Mouse (Mus musculus) heart, adult 2 months (tissue): ENCODE measurements around the gene Spi1. TPM values are rescaled to one million over a fixed set of nuclear protein-coding genes. Genes with fewer than 3 reads are reported as not detected.
A peak's percentile ranks its signal among the peaks of the same experiment; 100 is the strongest.

Experiments used
- DNase-seq, 2 experiments: peaks; one replicate each; pipeline ENCODE4 v3.0.0; 2021
- H3K27ac ChIP-seq: fragments of 200-600 bp; 2 replicates; pipeline ENCODE4 v1.8.1; 2022
- H3K27me3 ChIP-seq: fragments of 200-500 bp; 2 replicates; pipeline ENCODE4 v1.6.1; 2012; ENCODE audit warnings: mild to moderate bottlenecking, low read length, inconsistent platforms, mixed read lengths; ENCODE audit not compliant: control insufficient read depth, insufficient read depth
- H3K36me3 ChIP-seq: fragments of 200-500 bp; 2 replicates; pipeline ENCODE4 v1.6.1; 2012; ENCODE audit warnings: low read length, inconsistent platforms; ENCODE audit not compliant: control insufficient read depth, insufficient read depth
- H3K4me1 ChIP-seq: fragments of 200-500 bp; 2 replicates; pipeline ENCODE4 v1.6.1; 2011; ENCODE audit warnings: low read length; ENCODE audit not compliant: control insufficient read depth, insufficient read depth
- H3K4me3 ChIP-seq: fragments of 200-600 bp; 2 replicates; pipeline ENCODE4 v1.8.1; 2022
- H3K79me2 ChIP-seq: fragments of 200-500 bp; replicated peaks from 2 replicates; pipeline ENCODE4 v1.6.1; 2012; ENCODE audit warnings: mild to moderate bottlenecking, inconsistent platforms, low read length, moderate library complexity, mixed read lengths; ENCODE audit not compliant: control insufficient read depth, insufficient read depth
- H3K9ac ChIP-seq: fragments of 200-500 bp; 2 replicates; pipeline ENCODE4 v1.6.1; 2012; ENCODE audit warnings: low read depth, mild to moderate bottlenecking, control low read depth, inconsistent platforms, low read length, mixed read lengths
- CTCF ChIP-seq: fragments of 200-600 bp; IDR thresholded peaks from 2 replicates; pipeline ENCODE4 v1.8.1; 2022; ENCODE audit warnings: antibody characterized with exemption, mild to moderate bottlenecking, moderate library complexity
- EP300 ChIP-seq: fragments of 200-500 bp; IDR thresholded peaks from 2 replicates; pipeline ENCODE4 v1.6.1; 2011; ENCODE audit warnings: low read depth, low read length, control low read depth; ENCODE audit not compliant: insufficient read depth
- POLR2A ChIP-seq: fragments of 200-500 bp; IDR thresholded peaks from 2 replicates; pipeline ENCODE4 v1.6.1; 2011; ENCODE audit warnings: mild to moderate bottlenecking, low read depth, low read length, control low read depth; ENCODE audit not compliant: insufficient read depth
- WGBS: fragments of 180-500 bp; shearing (Covaris S2); methylation state at CpG from one replicate; pipeline ENCODE4 v1.1.7; 2018; 5-methylcytosine and 5-hydroxymethylcytosine counted together
- intact Hi-C: fragments of 180-260 bp; cut with DNase I; formaldehyde crosslinking; loops from one replicate; pipeline ENCODE4 v1.15.1; 2025
- long read RNA-seq: library from polyadenylated mRNA; stranded (forward); transcript quantifications from one replicate; pipeline ENCODE4 v2.0.0, GENCODE M21; 2021
- polyA plus RNA-seq: library from polyadenylated mRNA; depleted of rRNA; stranded (reverse); fragments of >200 nt; gene quantifications from 2 replicates; pipeline ENCODE4 v1.2.3, GENCODE M21; 2012; rRNA removed
- total RNA-seq, 2 experiments: library from RNA; stranded (reverse); gene quantifications; 2 replicates each; pipeline ENCODE4 v1.2.3; 2021

Gene Spi1
- total RNA-seq (1 to 10 TPM; 3.7 to 6.2 TPM), polyA plus RNA-seq (10.2 and 17.2 TPM in 2 replicates)
- long read RNA-seq, partial matches to known transcripts = 1 of 4 reads
- long read RNA-seq, other reads (novel, unspliced or antisense) = 0 of 4 reads

- TF ChIP-seq CTCF (no peak), POLR2A (no peak), EP300 (no peak)
- H3K4me3 ChIP-seq = no peak within 1 kb of the TSS
- H3K4me1 ChIP-seq = peaks cover 2% of the 10 kb centered on the region
- no peaks in the 10 kb centered on the region for H3K79me2 ChIP-seq
- intact Hi-C loops = no loop called here
- no peaks in the 10 kb centered on the region for H3K27me3 ChIP-seq
- H3K36me3 ChIP-seq = no peaks in the 10 kb centered on the region
- peak within 1 kb of the TSS; percentile 72 for H3K27ac ChIP-seq
- no peak for DNase-seq
- 84% methylated on average over 13 of the region's 13 CpGs for WGBS
- peak within 1 kb of the TSS; percentile 12; the same call in 1 of the 2 replicates for H3K9ac ChIP-seq
Observed at GRCm38 (mm10) chr2:91081775-91082695, at the start of gene Spi1. Gene Spi1 (plus strand): TSS chr2:91082390.

GRCm38 (mm10) chr2:91033000-91033399, 49.2 kb upstream of the Spi1 start:
- intact Hi-C loops = loop anchor here (1.0 kb wide), 1 partner anchor 68 kb away; no protein-coding TSS in a partner anchor
- Histone ChIP-seq H3K36me3 (no peaks in the 10 kb centered on the region), H3K4me1 (no peaks in the 10 kb centered on the region; the same call in 1 of the 2 replicates), H3K9ac (no peak overlapping the region), H3K79me2 (no peaks in the 10 kb centered on the region), H3K4me3 (no peak overlapping the region), H3K27me3 (no peaks in the 10 kb centered on the region), H3K27ac (no peak overlapping the region)
- no peak for DNase-seq
- no peak for TF ChIP-seq POLR2A
- TF ChIP-seq EP300 = no peak
- TF ChIP-seq CTCF = peak; percentile 57
- 26% methylated on average over 3 of the region's 3 CpGs for WGBS

GRCm38 (mm10) chr2:91035385-91035784, 46.8 kb upstream of the Spi1 start, which contains the start of gene Rapsn:
Gene Rapsn (plus strand): TSS chr2:91035620.
- no peaks in the 10 kb centered on the region; the same call in 1 of the 2 replicates for H3K4me1 ChIP-seq
- no peaks in the 10 kb centered on the region for H3K79me2 ChIP-seq
- intact Hi-C loops = no loop called here
- peak within 1 kb of the TSS; percentile 22; the same call in 1 of the 2 replicates for H3K4me3 ChIP-seq
- H3K27ac ChIP-seq = peak within 1 kb of the TSS; percentile 68
- peak within 1 kb of the TSS; percentile 42; the same call in 1 of the 2 replicates for H3K9ac ChIP-seq
- TF ChIP-seq POLR2A = peak; percentile 49; the same call in 1 of the 2 replicates
- peak; percentile 13; the same call in 1 of the 2 replicates for TF ChIP-seq CTCF
- TF ChIP-seq EP300 = no peak
- no peaks in the 10 kb centered on the region for H3K36me3 ChIP-seq
- peak; percentile 64 to 77 for DNase-seq
- no peaks in the 10 kb centered on the region for H3K27me3 ChIP-seq
- 33% methylated on average over 9 of the region's 9 CpGs for WGBS

GRCm38 (mm10) chr2:91041786-91042185, 40.4 kb upstream of the Spi1 start:
- Histone ChIP-seq H3K4me3 (no peak overlapping the region), H3K4me1 (no peaks in the 10 kb centered on the region), H3K9ac (no peak overlapping the region), H3K27me3 (no peaks in the 10 kb centered on the region), H3K27ac (no peak overlapping the region), H3K36me3 (no peaks in the 10 kb centered on the region), H3K79me2 (no peaks in the 10 kb centered on the region)
- DNase-seq = no peak
- 66% methylated on average over 8 of the region's 8 CpGs for WGBS
- intact Hi-C loops = loop anchor here (5.0 kb wide), 1 partner anchor 39 kb away; no protein-coding TSS in a partner anchor
- TF ChIP-seq POLR2A = no peak
- TF ChIP-seq CTCF = no peak
- TF ChIP-seq EP300 = no peak

GRCm38 (mm10) chr2:91042651-91043398, 39.4 kb upstream of the Spi1 start:
- Histone ChIP-seq H3K79me2 (no peaks in the 10 kb centered on the region), H3K9ac (no peak overlapping the region), H3K36me3 (no peaks in the 10 kb centered on the region), H3K4me3 (no peak overlapping the region), H3K4me1 (no peaks in the 10 kb centered on the region), H3K27me3 (no peaks in the 10 kb centered on the region), H3K27ac (no peak overlapping the region)
- DNase-seq = no peak
- WGBS = 69% methylated on average over 21 of the region's 21 CpGs
- intact Hi-C loops = loop anchor here (5.0 kb wide), 1 partner anchor 41 kb away; no protein-coding TSS in a partner anchor
- TF ChIP-seq POLR2A (no peak), EP300 (no peak), CTCF (no peak)
